12 mouse cellular contexts compared by ENCODE assay signal in genomic region chr9:45246060-45246459, GRCm38 (mm10). TPM values are rescaled to one million over a fixed set of nuclear protein-coding genes. Genes with fewer than 3 reads are reported as not detected.
DNase-seq lines count a peak whose midpoint lies in the region; ATAC-seq and TF ChIP-seq lines count a peak whose summit lies in the region.
"Had no signal": no experiment of that assay in that cellular context is flagged by ENCODE, and none has a peak within 500 bp of the region (broad histone marks: within the 10 kb centered on the region; RNA-seq: fewer than 3 reads in every experiment).

No protein-coding gene starts in this region.

- H3K4me2 ChIP-seq in liver, embryonic 15.5 days, result no peak overlapping the region
- H3K4me2 ChIP-seq in midbrain, embryonic 16.5 days (ENCODE audit: low read length), result no peak overlapping the region
- no peak overlapping the region for H3K4me2 ChIP-seq in intestine, embryonic 15.5 days (replicated peaks)
- H3K4me2 ChIP-seq: kidney, embryonic 15.5 days; lung, embryonic 15.5 days had no signal

- no peaks in the 10 kb centered on the region for H3K4me1 ChIP-seq in kidney, adult 2 months (ENCODE audit: control insufficient read depth, insufficient read depth, low read length)
- peaks cover 3% of the 10 kb centered on the region; the same call in 1 of the 2 replicates for H3K4me1 ChIP-seq in liver, embryonic 15.5 days (replicated peaks)
- H3K4me1 ChIP-seq in small intestine, adult 2 months (ENCODE audit: control insufficient read depth, insufficient read depth, insufficient read length, low read length), result no peaks in the 10 kb centered on the region; the same call in 1 of the 2 replicates
- no peaks in the 10 kb centered on the region for H3K4me1 ChIP-seq in midbrain, embryonic 16.5 days (ENCODE audit: control insufficient read depth, insufficient read depth, low read length)
- H3K4me1 ChIP-seq in intestine, embryonic 15.5 days (replicated peaks), result no peaks in the 10 kb centered on the region
- H3K4me1 ChIP-seq: kidney, embryonic 15.5 days; lung, embryonic 15.5 days had no signal

- H3K9me3 ChIP-seq in liver, embryonic 15.5 days (replicated peaks), result no peaks in the 10 kb centered on the region
- no peaks in the 10 kb centered on the region for H3K9me3 ChIP-seq in midbrain, embryonic 16.5 days (replicated peaks; ENCODE audit: control insufficient read depth, low read length, poor library complexity, severe bottlenecking)
- no peaks in the 10 kb centered on the region for H3K9me3 ChIP-seq in intestine, embryonic 15.5 days
- H3K9me3 ChIP-seq: kidney, embryonic 15.5 days; lung, embryonic 15.5 days had no signal

- DNase-seq in kidney, adult 2 months, result peak; percentile 23
- DNase-seq in kidney, postnatal 4 days, result no peak
- DNase-seq in adrenal gland, postnatal 25 days, result no peak
- DNase-seq: gastrocnemius, postnatal 25 days had no signal

- no peak overlapping the region for H3K9ac ChIP-seq in liver, embryonic 15.5 days
- H3K9ac ChIP-seq in midbrain, embryonic 16.5 days (ENCODE audit: low read depth, low read length), result no peak overlapping the region
- H3K9ac ChIP-seq in intestine, embryonic 15.5 days, result no peak overlapping the region
- H3K9ac ChIP-seq: kidney, embryonic 15.5 days; lung, embryonic 15.5 days had no signal

- TF ChIP-seq POLR2A in kidney, adult 2 months (IDR thresholded peaks at IDR 0.05; ENCODE audit: low read depth, low read length), result no peak
- TF ChIP-seq POLR2A in small intestine, adult 2 months (IDR thresholded peaks at IDR 0.05; ENCODE audit: low read depth, low read length), result no peak

- H3K27me3 ChIP-seq in kidney, adult 2 months (replicated peaks; ENCODE audit: control insufficient read depth, insufficient read depth, low read length), result no peaks in the 10 kb centered on the region
- no peaks in the 10 kb centered on the region for H3K27me3 ChIP-seq in liver, embryonic 15.5 days
- no peaks in the 10 kb centered on the region for H3K27me3 ChIP-seq in small intestine, adult 2 months (ENCODE audit: control insufficient read depth, insufficient read depth, low read length)
- H3K27me3 ChIP-seq in midbrain, embryonic 16.5 days (ENCODE audit: control insufficient read depth, insufficient read depth, low read depth, low read length), result no peaks in the 10 kb centered on the region
- H3K27me3 ChIP-seq in intestine, embryonic 15.5 days (replicated peaks), result no peaks in the 10 kb centered on the region
- H3K27me3 ChIP-seq: kidney, embryonic 15.5 days; lung, embryonic 15.5 days had no signal

- no peaks in the 10 kb centered on the region for H3K36me3 ChIP-seq in kidney, adult 2 months (ENCODE audit: control insufficient read depth, insufficient read depth, low read length)
- no peaks in the 10 kb centered on the region for H3K36me3 ChIP-seq in liver, embryonic 15.5 days (replicated peaks)
- no peaks in the 10 kb centered on the region for H3K36me3 ChIP-seq in small intestine, adult 2 months (ENCODE audit: control insufficient read depth, insufficient read depth, low read length)
- H3K36me3 ChIP-seq in midbrain, embryonic 16.5 days (ENCODE audit: control insufficient read depth, insufficient read depth, low read length), result no peaks in the 10 kb centered on the region
- H3K36me3 ChIP-seq in intestine, embryonic 15.5 days, result no peaks in the 10 kb centered on the region
- H3K36me3 ChIP-seq: kidney, embryonic 15.5 days; lung, embryonic 15.5 days had no signal

- peak; percentile 56 for ATAC-seq in activated CD4-positive, CD25-positive, alpha-beta regulatory T cell, adult 4 months
- ATAC-seq in liver, embryonic 15.5 days (ENCODE audit: insufficient read depth), result 0 out of 2 replicates have a peak, but pooled peaks have one; percentile 31
- no peak for ATAC-seq in midbrain, embryonic 16.5 days
- no peak for ATAC-seq in intestine, embryonic 15.5 days

- TF ChIP-seq CTCF in kidney, adult 2 months (conservative IDR thresholded peaks at IDR 0.05; ENCODE audit: insufficient read depth, insufficient read length, low read depth, low read length), result no peak
- TF ChIP-seq CTCF in small intestine, adult 2 months (IDR thresholded peaks at IDR 0.05; ENCODE audit: extremely low read depth, insufficient read length, insufficient replicate concordance, low read depth, low read length), result no peak

- H3K4me3 ChIP-seq in kidney, adult 2 months (ENCODE audit: insufficient read depth, low read depth, low read length), result no peak overlapping the region
- H3K4me3 ChIP-seq in liver, embryonic 15.5 days (replicated peaks), result no peak overlapping the region
- no peak overlapping the region for H3K4me3 ChIP-seq in small intestine, adult 2 months (ENCODE audit: low read depth, low read length)
- H3K4me3 ChIP-seq in midbrain, embryonic 16.5 days (ENCODE audit: low read depth, low read length), result no peak overlapping the region
- H3K4me3 ChIP-seq in intestine, embryonic 15.5 days (replicated peaks), result no peak overlapping the region
- H3K4me3 ChIP-seq: kidney, embryonic 15.5 days; lung, embryonic 15.5 days had no signal

- WGBS in kidney, adult 2 months, result 86% methylated on average over 6 of the region's 6 CpGs
- WGBS in liver, embryonic 15.5 days (ENCODE audit: insufficient replicate concordance), result 34% methylated on average over 6 of the region's 6 CpGs
- 82% methylated on average over 6 of the region's 6 CpGs for WGBS in small intestine, adult 2 months
- WGBS in midbrain, embryonic 16.5 days, result 91% methylated on average over 6 of the region's 6 CpGs
- 86% methylated on average over 6 of the region's 6 CpGs for WGBS in intestine, embryonic 15.5 days

- H3K27ac ChIP-seq in kidney, adult 2 months (ENCODE audit: insufficient read depth, low read depth, low read length), result no peak overlapping the region
- peak overlapping the region; percentile 24 for H3K27ac ChIP-seq in liver, embryonic 15.5 days (replicated peaks)
- H3K27ac ChIP-seq in small intestine, adult 2 months (ENCODE audit: insufficient read depth, low read depth, low read length), result peak overlapping the region; percentile 77
- no peak overlapping the region for H3K27ac ChIP-seq in midbrain, embryonic 16.5 days (ENCODE audit: low read length)
- H3K27ac ChIP-seq in intestine, embryonic 15.5 days, result no peak overlapping the region
- H3K27ac ChIP-seq: kidney, embryonic 15.5 days; lung, embryonic 15.5 days had no signal

RNA-seq across cellular contexts. Expression of gene Il10ra, which starts 22.9 kb away (rescaled TPM):
- polyA plus RNA-seq in kidney, adult 2 months (2012; rRNA removed), result 3.3 and 5.3 TPM in 2 replicates
- 10 to 100 TPM; 44.4 to 57.1 TPM for polyA plus RNA-seq in activated CD4-positive, CD25-positive, alpha-beta regulatory T cell, adult 4 months (2017; shearing (Covaris generic))
- polyA plus RNA-seq in liver, embryonic 15.5 days (2015; fragmentation: Nextera tagmentation; extraction: Ambion mirVana), result 1.9 and 2.4 TPM in 2 replicates
- 2.9 and 3.3 TPM in 2 replicates for polyA plus RNA-seq in small intestine, adult 2 months (2012; rRNA removed)
- 0.48 and 0.64 TPM in 2 replicates for polyA plus RNA-seq in midbrain, embryonic 16.5 days (2015; fragmentation: Nextera tagmentation; extraction: Ambion mirVana)
- total RNA-seq in adrenal gland, postnatal 25 days (2021), result 1.6 and 1.9 TPM in 2 replicates
- 1.4 TPM in 2 replicates for polyA plus RNA-seq in intestine, embryonic 15.5 days (2015; fragmentation: Nextera tagmentation; extraction: Ambion mirVana)

RNA-seq across cellular contexts. Expression of gene Tmprss4, which starts 42.2 kb away (rescaled TPM):
- 1.2 and 1.5 TPM in 2 replicates for polyA plus RNA-seq in kidney, adult 2 months (2012; rRNA removed)
- polyA plus RNA-seq in activated CD4-positive, CD25-positive, alpha-beta regulatory T cell, adult 4 months (2017; shearing (Covaris generic)), result not detected
- polyA plus RNA-seq in liver, embryonic 15.5 days (2015; fragmentation: Nextera tagmentation; extraction: Ambion mirVana), result 0.07 TPM in 1 of 2 replicates, not detected in the other
- polyA plus RNA-seq in small intestine, adult 2 months (2012; rRNA removed), result 65.3 and 108 TPM in 2 replicates
- not detected in 2 replicates for polyA plus RNA-seq in midbrain, embryonic 16.5 days (2015; fragmentation: Nextera tagmentation; extraction: Ambion mirVana)
- not detected in 2 replicates for total RNA-seq in adrenal gland, postnatal 25 days (2021)
- 29.1 and 33.6 TPM in 2 replicates for polyA plus RNA-seq in intestine, embryonic 15.5 days (2015; fragmentation: Nextera tagmentation; extraction: Ambion mirVana)
- total RNA-seq: gastrocnemius, postnatal 25 days had no signal
- polyA plus RNA-seq: brain, embryonic 14.5 days had no signal

Comparison
In these comparisons a context has a peak if more than half of its experiments do, and no peak if none do; other contexts are left out.
1. H3K27ac ChIP-seq: peak in liver, embryonic 15.5 days (single experiment) and small intestine, adult 2 months (single experiment); none in kidney, adult 2 months (single experiment), midbrain, embryonic 16.5 days (single experiment) and intestine, embryonic 15.5 days (single experiment).
2. ATAC-seq: peak in activated CD4-positive, CD25-positive, alpha-beta regulatory T cell, adult 4 months (single experiment) and liver, embryonic 15.5 days (single experiment); none in midbrain, embryonic 16.5 days (single experiment) and intestine, embryonic 15.5 days (single experiment).
3. RNA of gene Tmprss4, which starts 42.2 kb away (polyA plus RNA-seq): 65.3 to 108 TPM in small intestine, adult 2 months and 29.1 to 33.6 TPM in intestine, embryonic 15.5 days; 1.2 to 1.5 TPM in kidney, adult 2 months, 0.07 TPM in liver, embryonic 15.5 days, not detected in activated CD4-positive, CD25-positive, alpha-beta regulatory T cell, adult 4 months and not detected in midbrain, embryonic 16.5 days; every median in the first group is over 10 times any median in the second.